Mouse (Mus musculus) cerebellum, adult 8-10 months (tissue): ENCODE data around the gene Bcl3.

ENCODE experiments used
- DNase-seq: peaks from one replicate; pipeline ENCODE4 v3.0.0; 2022

The Bcl3 gene

GRCm38 (mm10) chr7:19764581-19764980 lies 58.0 kb downstream of the Bcl3 start:
- DNase-seq, result no peak

GRCm38 (mm10) chr7:19763829-19764477 lies 58.6 kb downstream of the Bcl3 start:
- DNase-seq, result no peak

GRCm38 (mm10) chr7:19762283-19762682 lies 60.3 kb downstream of the Bcl3 start:
- no peak for DNase-seq

- DNase-seq, result no peak
These were observed 62.5 kb downstream of the Bcl3 start for GRCm38 (mm10) chr7:19760021-19760420.

- DNase-seq, result no peak
These were observed 63.9 kb downstream of the Bcl3 start for GRCm38 (mm10) chr7:19758623-19759022.
